Mouse (Mus musculus): ENCODE measurements around the gene Gm20765. TPM values are rescaled to one million over a fixed set of nuclear protein-coding genes. Genes with fewer than 3 reads are reported as not detected.

The Gm20765 gene
- polyA plus RNA-seq (2012; rRNA removed), result not detected in 2 replicates

DNA sequence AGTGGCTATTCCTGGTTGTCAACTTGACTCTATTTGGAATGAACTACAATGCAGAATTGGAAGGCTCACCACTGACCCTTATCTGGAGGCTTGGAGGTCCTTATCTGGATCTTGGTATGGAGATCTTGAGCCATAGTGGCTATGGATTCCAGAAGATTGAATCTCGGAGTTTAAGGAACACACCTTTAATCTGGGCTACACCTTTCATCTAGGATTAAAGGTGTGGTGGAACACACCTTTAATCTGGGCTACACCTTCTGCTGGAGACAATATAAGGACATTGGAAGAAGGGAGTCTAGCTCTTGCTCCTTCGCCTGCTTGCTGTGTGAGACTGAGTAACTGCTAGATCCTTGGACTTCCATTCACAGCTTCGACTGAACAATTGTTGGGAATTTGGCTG, at the start of gene Gm20765:
Gm20765 (plus strand) TSS at position 301 of the 400 bp plus-strand sequence.

DNA sequence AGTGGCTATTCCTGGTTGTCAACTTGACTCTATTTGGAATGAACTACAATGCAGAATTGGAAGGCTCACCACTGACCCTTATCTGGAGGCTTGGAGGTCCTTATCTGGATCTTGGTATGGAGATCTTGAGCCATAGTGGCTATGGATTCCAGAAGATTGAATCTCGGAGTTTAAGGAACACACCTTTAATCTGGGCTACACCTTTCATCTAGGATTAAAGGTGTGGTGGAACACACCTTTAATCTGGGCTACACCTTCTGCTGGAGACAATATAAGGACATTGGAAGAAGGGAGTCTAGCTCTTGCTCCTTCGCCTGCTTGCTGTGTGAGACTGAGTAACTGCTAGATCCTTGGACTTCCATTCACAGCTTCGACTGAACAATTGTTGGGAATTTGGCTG, 42.6 kb upstream of the Gm20765 start, which contains the start of gene Gm21293:
Gm21293 (plus strand) TSS at position 301 of the 400 bp plus-strand sequence.

DNA sequence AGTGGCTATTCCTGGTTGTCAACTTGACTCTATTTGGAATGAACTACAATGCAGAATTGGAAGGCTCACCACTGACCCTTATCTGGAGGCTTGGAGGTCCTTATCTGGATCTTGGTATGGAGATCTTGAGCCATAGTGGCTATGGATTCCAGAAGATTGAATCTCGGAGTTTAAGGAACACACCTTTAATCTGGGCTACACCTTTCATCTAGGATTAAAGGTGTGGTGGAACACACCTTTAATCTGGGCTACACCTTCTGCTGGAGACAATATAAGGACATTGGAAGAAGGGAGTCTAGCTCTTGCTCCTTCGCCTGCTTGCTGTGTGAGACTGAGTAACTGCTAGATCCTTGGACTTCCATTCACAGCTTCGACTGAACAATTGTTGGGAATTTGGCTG, 34.1 kb upstream of the Gm20765 start, which contains the start of gene Gm6763:
Gm6763 (plus strand) TSS at position 301 of the 400 bp plus-strand sequence.

DNA sequence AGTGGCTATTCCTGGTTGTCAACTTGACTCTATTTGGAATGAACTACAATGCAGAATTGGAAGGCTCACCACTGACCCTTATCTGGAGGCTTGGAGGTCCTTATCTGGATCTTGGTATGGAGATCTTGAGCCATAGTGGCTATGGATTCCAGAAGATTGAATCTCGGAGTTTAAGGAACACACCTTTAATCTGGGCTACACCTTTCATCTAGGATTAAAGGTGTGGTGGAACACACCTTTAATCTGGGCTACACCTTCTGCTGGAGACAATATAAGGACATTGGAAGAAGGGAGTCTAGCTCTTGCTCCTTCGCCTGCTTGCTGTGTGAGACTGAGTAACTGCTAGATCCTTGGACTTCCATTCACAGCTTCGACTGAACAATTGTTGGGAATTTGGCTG, 25.6 kb upstream of the Gm20765 start, which contains the start of gene Gm8764:
Gm8764 (plus strand) TSS at position 301 of the 400 bp plus-strand sequence.

DNA sequence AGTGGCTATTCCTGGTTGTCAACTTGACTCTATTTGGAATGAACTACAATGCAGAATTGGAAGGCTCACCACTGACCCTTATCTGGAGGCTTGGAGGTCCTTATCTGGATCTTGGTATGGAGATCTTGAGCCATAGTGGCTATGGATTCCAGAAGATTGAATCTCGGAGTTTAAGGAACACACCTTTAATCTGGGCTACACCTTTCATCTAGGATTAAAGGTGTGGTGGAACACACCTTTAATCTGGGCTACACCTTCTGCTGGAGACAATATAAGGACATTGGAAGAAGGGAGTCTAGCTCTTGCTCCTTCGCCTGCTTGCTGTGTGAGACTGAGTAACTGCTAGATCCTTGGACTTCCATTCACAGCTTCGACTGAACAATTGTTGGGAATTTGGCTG, 17.1 kb upstream of the Gm20765 start, which contains the start of gene Gm21304:
Gm21304 (plus strand) TSS at position 301 of the 400 bp plus-strand sequence.

DNA sequence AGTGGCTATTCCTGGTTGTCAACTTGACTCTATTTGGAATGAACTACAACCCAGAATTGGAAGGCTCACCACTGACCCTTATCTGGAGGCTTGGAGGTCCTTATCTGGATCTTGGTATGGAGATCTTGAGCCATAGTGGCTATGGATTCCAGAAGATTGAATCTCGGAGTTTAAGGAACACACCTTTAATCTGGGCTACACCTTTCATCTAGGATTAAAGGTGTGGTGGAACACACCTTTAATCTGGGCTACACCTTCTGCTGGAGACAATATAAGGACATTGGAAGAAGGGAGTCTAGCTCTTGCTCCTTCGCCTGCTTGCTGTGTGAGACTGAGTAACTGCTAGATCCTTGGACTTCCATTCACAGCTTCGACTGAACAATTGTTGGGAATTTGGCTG, 8.6 kb upstream of the Gm20765 start, which contains the start of gene Gm21312:
Gm21312 (plus strand) TSS at position 301 of the 400 bp plus-strand sequence.

GRCm38 (mm10) chr10:104193742-104194141, 8.4 kb downstream of the Gm20765 start, which contains the start of gene Gm4340:
Gene Gm4340, plus strand, starts transcription at chr10:104194042.

Other genes starting within 250 kb of the Gm20765 start
- gene Gm21293, start 42.5 kb upstream of the Gm20765 start, polyA plus RNA-seq (2012; rRNA removed), result not detected in 2 replicates
- gene Gm6763, start 34.0 kb upstream of the Gm20765 start, polyA plus RNA-seq (2012; rRNA removed), result not detected in 2 replicates
- not detected in 2 replicates for gene Gm8764, start 25.5 kb upstream of the Gm20765 start, polyA plus RNA-seq (2012; rRNA removed)
- not detected in 2 replicates for gene Gm21304, start 17.0 kb upstream of the Gm20765 start, polyA plus RNA-seq (2012; rRNA removed)
- not detected in 2 replicates for gene Gm21312, start 8.5 kb upstream of the Gm20765 start, polyA plus RNA-seq (2012; rRNA removed)
- gene Gm4340, start 8.5 kb downstream of the Gm20765 start, polyA plus RNA-seq (2012; rRNA removed), result not detected in 2 replicates

Measured in stomach, adult 2 months (tissue).